Mouse (Mus musculus) spleen, postnatal 36 days (tissue): ENCODE data around the gene Krt17.
A peak's percentile ranks its signal among the peaks of the same experiment; 100 is the strongest.
"Not testable (repeated sequence)": the region's sequence is repeated elsewhere in the genome, so short reads cannot be mapped to it uniquely, and the experiment has no call there.

Source experiments
- DNase-seq, 2 experiments: peaks; one replicate each; pipeline ENCODE4 v3.0.0; 2022; ENCODE audit warnings: low spot score in 2 of 2, mixed read lengths in 1 of 2

Gene Krt17

GRCm38 (mm10) chr11:100260514-100261234, at the start of gene Krt17:
TSS of gene Krt17 (minus strand) at chr11:100261029.
- no peak for DNase-seq

GRCm38 (mm10) chr11:100308672-100309071, 47.8 kb upstream of the Krt17 start:
- DNase-seq = not testable (repeated sequence)

- no peak for DNase-seq
Measured at GRCm38 (mm10) chr11:100307900-100308299, 47.1 kb upstream of the Krt17 start.

DNA sequence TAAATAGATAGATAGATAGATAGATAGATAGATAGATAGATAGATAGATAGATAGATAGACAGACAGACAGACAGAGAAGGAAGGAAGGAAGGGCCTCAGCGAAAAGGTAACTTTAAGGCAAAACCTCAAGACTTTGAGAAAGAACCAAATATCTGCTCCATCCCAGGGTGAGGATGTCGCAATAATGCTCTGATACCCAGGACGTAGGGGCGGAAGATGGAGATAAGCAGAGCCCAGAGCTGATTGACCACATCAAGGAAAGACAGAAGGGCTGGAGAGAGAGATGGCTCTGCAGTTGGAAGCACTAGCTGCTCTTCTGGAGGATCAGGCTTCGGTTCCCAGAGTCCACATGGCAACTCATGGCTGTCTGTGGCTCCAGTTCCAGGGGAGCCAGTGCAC, 40.5 kb upstream of the Krt17 start:
- DNase-seq = no peak

DNA sequence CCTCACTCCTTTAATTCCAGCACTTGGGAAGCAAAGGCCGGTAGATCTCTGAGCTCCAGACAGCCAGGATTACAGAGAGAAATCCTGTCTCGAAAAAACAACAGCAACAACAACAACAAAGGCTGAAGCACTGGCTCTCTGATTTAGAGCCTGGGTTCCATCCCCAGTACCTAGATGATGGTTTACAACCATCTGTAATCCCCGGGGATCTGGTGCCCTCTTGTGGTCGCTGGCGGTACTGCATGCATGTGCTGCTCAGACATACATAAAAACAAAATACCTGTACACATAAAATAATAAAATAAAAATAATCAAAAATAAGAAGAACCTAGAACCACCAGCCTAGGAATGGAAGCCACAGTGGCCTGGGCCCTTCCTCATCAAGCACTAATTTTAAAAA, 39.5 kb upstream of the Krt17 start:
- DNase-seq = peak; percentile 23 to 35

- DNase-seq = peak; percentile 62 to 67
Measured at GRCm38 (mm10) chr11:100298274-100299036, 37.6 kb upstream of the Krt17 start.

- DNase-seq = no peak
Measured at GRCm38 (mm10) chr11:100297801-100298200, 37.0 kb upstream of the Krt17 start.

DNA sequence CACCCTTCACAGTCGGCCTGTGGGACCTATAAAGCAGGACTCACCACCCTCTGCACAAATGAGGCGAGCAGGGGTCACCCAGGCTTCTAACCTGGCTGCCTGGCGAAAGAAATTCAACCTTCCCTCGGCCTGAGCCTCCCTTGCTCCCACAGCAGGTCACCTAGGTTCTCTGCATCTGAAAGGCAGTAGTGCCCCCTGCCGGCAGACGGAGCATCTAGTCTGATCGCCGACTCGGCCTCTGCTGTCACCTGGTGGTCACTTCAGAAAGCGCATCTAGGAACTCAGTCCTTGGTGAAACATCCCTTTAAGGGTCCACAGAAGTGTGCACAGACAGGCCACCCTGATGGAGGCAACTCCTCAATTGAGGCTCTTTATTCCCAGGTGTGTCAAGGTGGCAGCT, 34.5 kb upstream of the Krt17 start:
- DNase-seq = peak; percentile 34 to 55

- no peak for DNase-seq
Measured at GRCm38 (mm10) chr11:100292884-100293283, 32.1 kb upstream of the Krt17 start.

- DNase-seq = no peak
Measured at GRCm38 (mm10) chr11:100290235-100290634, 29.4 kb upstream of the Krt17 start.

DNA sequence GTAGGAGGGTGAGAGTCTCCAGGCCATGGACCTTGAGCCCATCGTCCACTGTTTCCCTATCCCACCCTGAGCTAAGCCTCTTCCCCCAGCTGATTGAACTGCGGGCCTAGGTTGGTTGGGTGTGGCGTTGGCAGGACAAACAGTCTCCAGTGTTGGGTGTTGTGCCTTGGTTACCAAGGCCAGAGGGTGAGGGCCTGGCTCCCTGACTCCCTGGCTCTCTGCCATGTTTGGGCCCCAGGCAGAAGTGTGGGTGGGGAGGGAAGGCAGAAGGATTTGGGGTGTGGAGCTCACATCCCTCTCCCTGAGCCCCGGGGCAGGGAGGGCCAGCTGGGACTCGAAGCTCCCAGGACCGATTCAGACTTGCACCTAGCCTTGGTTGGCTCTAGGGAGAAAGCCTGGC, 28.1 kb upstream of the Krt17 start:
- no peak for DNase-seq

- no peak for DNase-seq
Measured at GRCm38 (mm10) chr11:100287024-100287423, 26.2 kb upstream of the Krt17 start.

- DNase-seq = no peak
Measured at GRCm38 (mm10) chr11:100284988-100285387, 24.2 kb upstream of the Krt17 start.

- peak; percentile 20 to 42 for DNase-seq
Measured at GRCm38 (mm10) chr11:100282549-100282948, 21.7 kb upstream of the Krt17 start.

GRCm38 (mm10) chr11:100281596-100282544, 21.0 kb upstream of the Krt17 start:
- DNase-seq = peak; percentile 32 to 41

DNA sequence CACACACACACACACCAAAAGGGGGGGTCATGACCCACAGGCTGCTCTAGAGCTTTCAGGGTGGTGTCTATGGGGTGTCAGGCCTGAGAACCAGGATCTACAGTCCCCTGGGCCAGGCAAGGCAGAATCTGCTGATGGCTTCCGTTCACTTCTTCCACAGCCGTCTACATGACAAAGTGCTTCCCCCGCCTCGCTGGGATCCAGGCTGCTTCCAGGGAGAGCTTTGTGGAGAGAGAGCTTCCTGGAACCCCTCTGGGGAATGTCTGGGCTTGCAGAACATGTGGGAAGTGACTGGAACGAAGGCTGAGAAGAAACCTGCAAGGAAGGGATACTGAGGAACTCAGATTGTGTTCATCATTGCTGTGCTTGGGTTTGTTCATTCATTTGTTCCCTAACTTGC, 17.9 kb upstream of the Krt17 start:
- no peak for DNase-seq

- no peak for DNase-seq
Measured at GRCm38 (mm10) chr11:100277726-100278480, 17.1 kb upstream of the Krt17 start.

DNA sequence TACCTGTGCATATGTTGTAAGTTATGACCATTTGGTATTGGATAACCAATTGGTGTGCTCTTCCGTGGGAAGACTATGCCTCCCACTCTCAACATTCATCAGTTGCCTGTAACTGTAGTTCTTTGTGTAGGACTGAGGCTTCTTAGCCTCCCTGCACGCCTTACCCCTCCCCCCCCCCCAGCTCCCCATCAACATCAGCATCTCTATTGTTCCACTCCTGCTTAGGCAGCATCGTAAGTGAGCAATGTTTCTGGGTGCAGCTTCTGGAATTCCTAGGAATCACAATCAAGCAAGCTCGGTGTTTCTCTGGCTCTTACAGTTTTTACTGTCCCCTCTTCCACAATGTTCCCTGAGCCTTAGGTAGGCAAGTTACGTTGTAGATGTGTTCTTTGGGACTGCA, 14.6 kb upstream of the Krt17 start:
- DNase-seq = no peak

GRCm38 (mm10) chr11:100274719-100275118, 13.9 kb upstream of the Krt17 start:
- no peak for DNase-seq

- DNase-seq = no peak
Measured at GRCm38 (mm10) chr11:100271878-100272277, 11.0 kb upstream of the Krt17 start.

- no peak for DNase-seq
Measured at GRCm38 (mm10) chr11:100269821-100270332, 9.0 kb upstream of the Krt17 start, which contains the start of gene Krt42. TSS of gene Krt42 (minus strand) at chr11:100269871.
